26 mouse cellular contexts compared by ENCODE assay signal in genomic region chr6:142956556-142956955, GRCm38 (mm10). TPM values are rescaled to one million over a fixed set of nuclear protein-coding genes. Genes with fewer than 3 reads are reported as not detected.
DNase-seq lines count a peak whose midpoint lies in the region; ATAC-seq and TF ChIP-seq lines count a peak whose summit lies in the region.
"Had no signal": no experiment of that assay in that cellular context is flagged by ENCODE, and none has a peak within 500 bp of the region (broad histone marks: within the 10 kb centered on the region; RNA-seq: fewer than 3 reads in every experiment).

No protein-coding gene starts in this region.

- no peak overlapping the region for H3K27ac ChIP-seq in gastrocnemius, adult 2 months
- H3K27ac ChIP-seq: embryonic facial prominence, embryonic 13.5 days; embryonic facial prominence, embryonic 15.5 days; forebrain, embryonic 10.5 days; forebrain, embryonic 12.5 days had no signal

- H3K4me3 ChIP-seq in gastrocnemius, adult 2 months: no peak overlapping the region
- H3K4me3 ChIP-seq: embryonic facial prominence, embryonic 13.5 days; embryonic facial prominence, embryonic 15.5 days; erythroblast, embryonic 14.5 days; forebrain, embryonic 10.5 days; forebrain, embryonic 12.5 days had no signal

- ATAC-seq in CD4-positive, CD25-positive, alpha-beta regulatory T cell, adult 4 months: peak; percentile 44
- ATAC-seq: forebrain, embryonic 14.5 days; forebrain, postnatal 0 days had no signal

- TF ChIP-seq CTCF in gastrocnemius, adult 2 months (IDR thresholded peaks at IDR 0.05): no peak

- peak; percentile 45 for DNase-seq in CD4-positive helper T cell, adult 2 months (ENCODE audit: low read depth, low spot score)
- peak; percentile 57 for DNase-seq in induced T-regulatory cell, adult 2 months (ENCODE audit: low read depth)
- peak; percentile 51 for DNase-seq in naive thymus-derived CD4-positive, alpha-beta T cell, adult 2 months (ENCODE audit: low read depth)
- DNase-seq in left cerebral cortex, adult 18-20 months (ENCODE audit: low spot score in 2 of 2): no peak
- no peak for DNase-seq in heart, postnatal 4 days
- DNase-seq in gastrocnemius, adult 2 months: no peak
- DNase-seq: adrenal gland, adult 2 months; adrenal gland, postnatal 10 days; adrenal gland, postnatal 25 days; cerebellum, adult 11 months; cerebellum, adult 18-20 months; cerebellum, adult 8-10 months; cerebellum, adult 9-11 months; cerebellum, postnatal 14 days; cerebellum, postnatal 36 days; embryo, embryonic 11 days; forebrain, postnatal 0 days had no signal

- intact Hi-C loops in gastrocnemius, adult 2 months (cut with DNase I): no loop called here

RNA-seq across cellular contexts. Expression of gene St8sia1, which starts 7.7 kb away (rescaled TPM):
- polyA plus RNA-seq in CD4-positive, CD25-positive, alpha-beta regulatory T cell, adult 4 months (2017; shearing (Covaris generic)): 10 to 100 TPM; 11.2 to 12.4 TPM
- 10 to 100 TPM; 28.2 to 32.8 TPM for total RNA-seq in left cerebral cortex, adult 18-20 months (2021)
- total RNA-seq in heart, postnatal 4 days (2021): 1 to 10 TPM; 1.5 to 2.0 TPM
- total RNA-seq in gastrocnemius, adult 2 months (2021): under 1 TPM; 0.11 to 0.23 TPM
- total RNA-seq: MEL had no signal
- polyA plus RNA-seq: C2C12; erythroblast, embryonic 14.5 days had no signal

Comparison
In these comparisons a context has a peak if more than half of its experiments do, and no peak if none do; other contexts are left out.
1. DNase-seq: peak in CD4-positive helper T cell, adult 2 months (single experiment), induced T-regulatory cell, adult 2 months (single experiment) and naive thymus-derived CD4-positive, alpha-beta T cell, adult 2 months (single experiment); none in left cerebral cortex, adult 18-20 months (0 of 2), heart, postnatal 4 days (single experiment) and gastrocnemius, adult 2 months (single experiment).
2. RNA of gene St8sia1, which starts 7.7 kb away (total RNA-seq): 28.2 to 32.8 TPM in left cerebral cortex, adult 18-20 months; 1.5 to 2.0 TPM in heart, postnatal 4 days and 0.11 to 0.23 TPM in gastrocnemius, adult 2 months; every median in the first group is over 4 times any median in the second.